Mouse (Mus musculus) brain, embryonic 14.5 days (tissue): ENCODE data around the gene Xlr5a.
"Not testable (repeated sequence)": the region's sequence is repeated elsewhere in the genome, so short reads cannot be mapped to it uniquely, and the experiment has no call there.

Experiments used
- CTCF ChIP-seq: fragments of 200-500 bp; IDR thresholded peaks from 2 replicates; pipeline ENCODE4 v1.5.1; 2012; ENCODE audit warnings: inconsistent platforms, mild to moderate bottlenecking, moderate library complexity, borderline replicate concordance; ENCODE audit not compliant: insufficient read depth, insufficient read length; ENCODE audit errors: extremely low read depth
- POLR2A ChIP-seq: fragments of 200-500 bp; IDR thresholded peaks from 2 replicates; pipeline ENCODE4 v1.6.1; 2012; ENCODE audit warnings: mild to moderate bottlenecking, inconsistent platforms, borderline replicate concordance; ENCODE audit not compliant: poor library complexity, insufficient read depth, insufficient read length, severe bottlenecking; ENCODE audit errors: extremely low read depth

DNA sequence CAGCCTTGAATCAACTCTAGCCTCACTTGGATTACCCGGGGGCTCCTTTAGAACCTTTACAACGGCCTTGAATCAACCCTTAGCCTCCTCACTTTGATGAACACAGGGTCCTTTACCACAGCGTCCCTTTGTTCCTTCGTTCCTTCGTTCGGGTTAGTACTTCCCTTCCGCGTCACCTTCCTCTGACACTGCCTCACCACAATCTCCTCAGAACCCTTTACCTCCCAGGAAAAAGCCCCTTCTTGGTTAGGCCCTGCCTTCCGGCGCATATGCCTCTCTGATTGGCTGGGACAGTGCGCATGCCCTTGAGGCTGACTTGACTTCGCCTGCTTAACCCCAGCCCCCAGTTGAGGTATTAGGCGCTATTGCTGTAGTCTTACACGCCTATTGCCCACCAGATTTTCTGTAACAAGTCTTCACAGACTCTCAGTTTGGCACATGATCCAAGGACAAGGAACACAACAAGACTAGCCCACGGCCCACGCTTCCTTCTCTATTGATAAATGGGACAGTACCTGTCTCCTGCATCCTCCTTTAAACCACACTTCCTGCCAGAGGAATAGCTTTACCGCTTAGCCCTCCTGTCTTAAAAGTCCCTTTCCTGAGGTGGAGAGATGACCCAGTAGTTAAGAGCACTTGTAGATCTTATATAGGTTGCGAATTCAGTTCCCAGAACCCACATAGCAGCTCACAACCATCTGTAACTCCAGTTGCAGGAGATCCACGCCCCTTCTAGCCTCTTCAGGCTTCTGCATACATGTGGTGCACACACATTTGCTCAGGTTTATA is 210.3 kb downstream of the Xlr5a start, which contains the start of gene Xlr4a:
- TF ChIP-seq CTCF, POLR2A: not testable (repeated sequence)
